10 mouse cellular contexts compared by ENCODE assay signal in the genomic region with DNA sequence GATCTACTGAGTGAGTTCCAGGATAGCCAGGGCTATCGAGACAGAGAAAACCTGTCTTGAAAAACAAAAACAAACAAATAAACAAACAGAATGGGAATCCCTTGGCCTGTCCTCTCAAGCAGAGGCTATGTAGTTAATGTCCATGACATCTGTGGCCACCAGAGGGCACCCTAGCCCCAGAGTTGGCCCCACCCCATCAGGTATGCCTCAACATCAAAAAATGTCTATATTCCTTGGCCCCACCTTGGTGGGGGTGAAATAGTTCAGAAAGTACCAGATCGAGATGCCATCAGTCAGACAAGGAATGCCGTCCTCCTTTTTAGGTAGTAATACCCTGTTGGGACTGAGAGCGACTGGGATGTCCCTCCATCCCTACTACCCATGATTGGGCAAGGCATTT. TPM values are rescaled to one million over a fixed set of nuclear protein-coding genes. Genes with fewer than 3 reads are reported as not detected.
A peak's percentile ranks its signal among the peaks of the same experiment; 100 is the strongest.
DNase-seq lines count a peak whose midpoint lies in the region; TF ChIP-seq lines count a peak whose summit lies in the region.
"Had no signal": no experiment of that assay in that cellular context is flagged by ENCODE, and none has a peak within 500 bp of the region (broad histone marks: within the 10 kb centered on the region; RNA-seq: fewer than 3 reads in every experiment).

No protein-coding gene starts in this region.

- no peak for TF ChIP-seq POLR2A in kidney, adult 2 months (IDR thresholded peaks at IDR 0.05; ENCODE audit: low read depth, low read length)
- no peak for TF ChIP-seq POLR2A in liver, adult 2 months (IDR thresholded peaks at IDR 0.05; ENCODE audit: extremely low read depth, insufficient read depth, low read length)

- no peaks in the 10 kb centered on the region for H3K79me2 ChIP-seq in liver, adult 2 months (ENCODE audit: control insufficient read depth, insufficient read depth, low read length)

- H3K36me3 ChIP-seq in kidney, adult 2 months (ENCODE audit: control insufficient read depth, insufficient read depth, low read length) = no peaks in the 10 kb centered on the region; the same call in 1 of the 2 replicates
- H3K36me3 ChIP-seq in liver, adult 2 months (ENCODE audit: control insufficient read depth, insufficient read depth, low read length) = 0 out of 2 replicates have a peak, but pooled peaks cover 6% of the 10 kb centered on the region

- no peak overlapping the region for H3K9ac ChIP-seq in liver, adult 2 months (ENCODE audit: low read depth, low read length)
- H3K9ac ChIP-seq: neural tube, embryonic 12.5 days had no signal

- 23% methylated on average over 4 of the region's 4 CpGs for WGBS in kidney, adult 2 months
- WGBS in liver, adult 2 months = 32% methylated on average over 4 of the region's 4 CpGs

- no peaks in the 10 kb centered on the region for H3K27me3 ChIP-seq in kidney, adult 2 months (replicated peaks; ENCODE audit: control insufficient read depth, insufficient read depth, low read length)
- H3K27me3 ChIP-seq in liver, adult 2 months (ENCODE audit: control insufficient read depth, insufficient read depth, low read length) = no peaks in the 10 kb centered on the region
- H3K27me3 ChIP-seq: embryonic facial prominence, embryonic 13.5 days; neural tube, embryonic 12.5 days had no signal

- no peak overlapping the region for H3K27ac ChIP-seq in kidney, adult 2 months (ENCODE audit: insufficient read depth, low read depth, low read length)
- H3K27ac ChIP-seq in liver, adult 2 months (replicated peaks; ENCODE audit: insufficient read depth, low read depth, low read length) = no peak overlapping the region
- H3K27ac ChIP-seq: embryonic facial prominence, embryonic 13.5 days; neural tube, embryonic 12.5 days had no signal

- peak; percentile 65 to 68 for DNase-seq in urinary bladder, adult 18-20 months (ENCODE audit: low spot score in 2 of 2)
- no peak for DNase-seq in urinary bladder, postnatal 10 days (ENCODE audit: low spot score)
- peak; percentile 76 for DNase-seq in cerebellum, adult 9-11 months
- DNase-seq in frontal cortex, postnatal 36 days (ENCODE audit: low spot score in 2 of 2) = peak; percentile 67 to 84
- DNase-seq in kidney, adult 2 months = peak; percentile 83
- DNase-seq in liver, adult 2 months (ENCODE audit: extremely low read depth, low read depth, low spot score) = peak; percentile 35
- DNase-seq in natural killer cell, adult 2 months (ENCODE audit: low spot score in 2 of 2) = peak; percentile 60 to 77
- DNase-seq in testis, postnatal 10 days (ENCODE audit: low spot score) = peak; percentile 89

- H3K4me3 ChIP-seq in kidney, adult 2 months (ENCODE audit: insufficient read depth, low read depth, low read length) = no peak overlapping the region
- H3K4me3 ChIP-seq in liver, adult 2 months (ENCODE audit: insufficient read depth, low read depth, low read length) = no peak overlapping the region
- H3K4me3 ChIP-seq: embryonic facial prominence, embryonic 13.5 days; neural tube, embryonic 12.5 days had no signal

- peak; percentile 90 for TF ChIP-seq CTCF in kidney, adult 2 months (conservative IDR thresholded peaks at IDR 0.05; ENCODE audit: insufficient read depth, insufficient read length, low read depth, low read length)
- TF ChIP-seq CTCF in liver, adult 2 months (IDR thresholded peaks at IDR 0.05; ENCODE audit: low read depth, low read length) = peak; percentile 91

- peaks cover 11% of the 10 kb centered on the region for H3K4me1 ChIP-seq in kidney, adult 2 months (ENCODE audit: control insufficient read depth, insufficient read depth, low read length)
- H3K4me1 ChIP-seq in liver, adult 2 months (ENCODE audit: control insufficient read depth, insufficient read depth, low read length) = no peaks in the 10 kb centered on the region
- H3K4me1 ChIP-seq: neural tube, embryonic 12.5 days had no signal

RNA-seq across cellular contexts. Expression of a gene that starts 1.2 kb away (rescaled TPM):
- polyA plus RNA-seq in kidney, adult 2 months (2012; rRNA removed) = not detected in 2 replicates
- total RNA-seq in liver, adult 2 months (2014; rRNA removed) = not detected in 2 replicates
- 0.07 TPM in 1 of 2 replicates, not detected in the other for polyA plus RNA-seq in liver, adult 2 months (2012; rRNA removed)
- polyA plus RNA-seq: embryonic facial prominence, embryonic 13.5 days; neural tube, embryonic 12.5 days had no signal

RNA-seq across cellular contexts. Expression of a gene that starts 17.6 kb away (rescaled TPM):
- 307 and 331 TPM in 2 replicates for polyA plus RNA-seq in kidney, adult 2 months (2012; rRNA removed)
- total RNA-seq in liver, adult 2 months (2014; rRNA removed) = 54.6 and 69.7 TPM in 2 replicates
- polyA plus RNA-seq in liver, adult 2 months (2012; rRNA removed) = 158 TPM in 2 replicates

RNA-seq across cellular contexts. Expression of a gene that starts 29.3 kb away (rescaled TPM):
- polyA plus RNA-seq in kidney, adult 2 months (2012; rRNA removed) = 45.3 and 54.1 TPM in 2 replicates
- 3.9 and 6.2 TPM in 2 replicates for total RNA-seq in liver, adult 2 months (2014; rRNA removed)
- polyA plus RNA-seq in liver, adult 2 months (2012; rRNA removed) = 16.2 and 23.2 TPM in 2 replicates

RNA-seq across cellular contexts. Expression of a gene that starts 35.8 kb away (rescaled TPM):
- polyA plus RNA-seq in kidney, adult 2 months (2012; rRNA removed) = not detected in 2 replicates
- not detected in 2 replicates for total RNA-seq in liver, adult 2 months (2014; rRNA removed)
- polyA plus RNA-seq in liver, adult 2 months (2012; rRNA removed) = not detected in 2 replicates
- polyA plus RNA-seq: neural tube, embryonic 12.5 days had no signal

RNA-seq across cellular contexts. Expression of a gene that starts 40.5 kb away (rescaled TPM):
- polyA plus RNA-seq in kidney, adult 2 months (2012; rRNA removed) = 92.7 and 97.2 TPM in 2 replicates
- 5.5 and 8.9 TPM in 2 replicates for total RNA-seq in liver, adult 2 months (2014; rRNA removed)
- 13.6 and 14.9 TPM in 2 replicates for polyA plus RNA-seq in liver, adult 2 months (2012; rRNA removed)
